Mouse (Mus musculus): Measurements from ENCODE around the gene Fmc1.

Fmc1 gene

DNA sequence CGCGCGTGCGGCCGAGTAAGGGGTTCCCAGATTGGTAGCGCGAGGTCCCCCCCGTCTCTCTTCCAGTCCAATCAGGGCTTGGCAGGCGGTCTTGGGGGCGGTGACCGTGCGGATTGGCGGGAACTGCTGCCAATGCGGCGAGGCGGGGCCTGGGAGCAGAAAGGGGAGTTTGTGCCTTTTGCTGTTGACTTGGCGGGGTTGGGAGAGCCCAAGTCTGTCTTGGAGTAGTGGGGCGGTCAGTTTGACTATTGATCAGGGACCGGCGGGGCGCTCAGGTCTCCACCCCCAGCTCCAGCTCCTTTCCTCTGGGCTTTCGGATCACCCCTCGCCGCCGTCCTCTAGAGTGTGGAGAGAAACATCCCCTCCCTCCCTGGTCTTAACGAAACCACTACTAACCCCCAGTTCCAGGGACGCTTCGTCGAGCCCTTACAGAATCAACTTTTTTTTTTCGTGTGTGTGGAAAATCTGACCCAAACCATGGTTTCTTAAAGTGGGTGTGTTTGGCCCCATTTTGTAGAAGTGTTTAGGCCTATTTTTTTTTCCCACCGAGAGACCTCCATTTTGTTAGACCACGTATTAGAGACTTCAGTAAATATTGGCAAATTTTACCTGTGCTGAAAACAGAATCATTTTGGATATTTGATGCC, 18.8 kb downstream of the Fmc1 start:
- peak; percentile 99 for DNase-seq (ENCODE audit: low spot score)

DNA sequence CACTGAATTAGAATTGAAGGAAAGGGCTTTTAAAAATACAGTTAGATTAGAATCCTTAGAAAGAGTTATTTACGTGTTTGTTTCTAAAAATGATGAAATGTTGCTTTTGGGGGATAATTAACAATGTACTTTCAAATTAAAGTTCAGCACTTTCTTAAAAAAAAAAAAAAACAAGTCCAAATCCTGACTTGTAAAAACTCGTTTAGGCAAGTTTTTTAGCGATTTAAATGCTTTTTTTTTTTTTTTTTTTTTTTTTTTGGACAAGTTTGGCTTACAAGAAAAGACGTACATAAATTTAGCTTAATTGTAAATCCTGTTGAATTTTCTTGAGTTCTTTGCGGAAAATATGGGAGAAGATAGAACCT, 19.3 kb downstream of the Fmc1 start:
- DNase-seq (ENCODE audit: low spot score): no peak

- DNase-seq (ENCODE audit: low spot score): no peak
These were observed 42.8 kb downstream of the Fmc1 start for GRCm38 (mm10) chr6:38576096-38576495.

- no peak for DNase-seq (ENCODE audit: low spot score)
These were observed 47.0 kb downstream of the Fmc1 start for GRCm38 (mm10) chr6:38580112-38580857.

DNA sequence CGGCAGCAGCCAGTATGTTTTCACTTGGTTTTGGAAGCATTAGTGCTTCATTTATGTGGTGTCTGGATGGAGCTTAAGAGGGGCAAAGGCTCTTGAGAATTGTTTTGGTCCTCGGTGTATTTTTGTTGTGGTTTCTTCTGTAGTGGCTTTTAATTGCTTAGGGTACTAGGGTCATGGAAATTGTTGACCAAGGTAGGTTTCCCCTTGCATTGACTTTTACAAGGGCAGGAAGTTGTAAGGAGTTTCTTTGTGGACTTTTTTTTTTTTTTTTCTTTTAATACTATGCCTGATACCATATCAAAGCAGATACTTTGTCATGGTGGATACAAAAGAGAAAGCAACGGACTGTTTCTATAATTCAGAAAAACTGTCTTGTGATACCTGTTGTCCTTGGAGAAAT, 48.4 kb downstream of the Fmc1 start:
- no peak for DNase-seq (ENCODE audit: low spot score)

All from ovary, adult 18-20 months (tissue).